Mouse (Mus musculus): Measurements from ENCODE around the gene C1qa.

GRCm38 (mm10) chr4:136862411-136862810, 36.2 kb downstream of the C1qa start:
- no peak for TF ChIP-seq CTCF (IDR thresholded peaks at IDR 0.05; ENCODE audit: insufficient read depth, low read length)
- TF ChIP-seq POLR2A (IDR thresholded peaks at IDR 0.05; ENCODE audit: borderline replicate concordance, extremely low read depth, low read depth, low read length): no peak
